Mouse (Mus musculus) lung, adult 2 months (tissue): ENCODE measurements around the gene Ddx58.

Experiments
- CTCF ChIP-seq: fragments of 200-500 bp; IDR thresholded peaks from 2 replicates; pipeline ENCODE4 v1.5.1; 2011; ENCODE audit warnings: mild to moderate bottlenecking, low read length, control low read depth; ENCODE audit not compliant: insufficient read depth
- POLR2A ChIP-seq: fragments of 200-500 bp; IDR thresholded peaks from 2 replicates; pipeline ENCODE4 v1.6.1; 2011; ENCODE audit warnings: low read depth, mild to moderate bottlenecking, control low read depth, low read length, borderline replicate concordance; ENCODE audit errors: extremely low read depth

DNA sequence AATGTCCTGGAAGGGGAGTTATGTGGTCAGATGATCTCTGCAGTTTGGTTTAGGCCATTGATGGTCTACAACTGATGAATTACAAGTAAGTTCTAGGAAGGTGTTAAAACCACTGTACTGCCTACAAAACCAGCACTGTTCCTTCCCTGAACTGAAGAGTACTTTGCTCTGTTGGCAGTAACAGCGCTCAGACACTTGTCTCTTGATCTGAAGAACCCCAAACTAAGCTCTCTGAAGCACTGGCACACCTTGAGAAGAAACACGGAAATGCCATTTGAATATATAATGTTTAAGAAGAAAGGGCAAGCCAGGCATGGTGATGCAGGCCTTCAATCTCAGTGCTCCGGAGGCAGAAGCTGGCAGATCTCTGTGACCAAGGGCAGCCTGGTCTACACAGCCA is 35.3 kb downstream of the Ddx58 start:
- no peak for TF ChIP-seq POLR2A
- no peak for TF ChIP-seq CTCF
